Mouse (Mus musculus): ENCODE measurements around the gene Cnr2.

GRCm38 (mm10) chr4:135882023-135882422, 13.2 kb upstream of the Cnr2 start:
- TF ChIP-seq POLR2A (IDR thresholded peaks at IDR 0.05; ENCODE audit: control insufficient read depth, low read depth, low read length) = no peak
- no peak for TF ChIP-seq CTCF (IDR thresholded peaks at IDR 0.05; ENCODE audit: control insufficient read depth, insufficient read depth, insufficient replicate concordance, low read depth, low read length)
